Mouse (Mus musculus): ENCODE results near the gene Lyrm7.

DNA sequence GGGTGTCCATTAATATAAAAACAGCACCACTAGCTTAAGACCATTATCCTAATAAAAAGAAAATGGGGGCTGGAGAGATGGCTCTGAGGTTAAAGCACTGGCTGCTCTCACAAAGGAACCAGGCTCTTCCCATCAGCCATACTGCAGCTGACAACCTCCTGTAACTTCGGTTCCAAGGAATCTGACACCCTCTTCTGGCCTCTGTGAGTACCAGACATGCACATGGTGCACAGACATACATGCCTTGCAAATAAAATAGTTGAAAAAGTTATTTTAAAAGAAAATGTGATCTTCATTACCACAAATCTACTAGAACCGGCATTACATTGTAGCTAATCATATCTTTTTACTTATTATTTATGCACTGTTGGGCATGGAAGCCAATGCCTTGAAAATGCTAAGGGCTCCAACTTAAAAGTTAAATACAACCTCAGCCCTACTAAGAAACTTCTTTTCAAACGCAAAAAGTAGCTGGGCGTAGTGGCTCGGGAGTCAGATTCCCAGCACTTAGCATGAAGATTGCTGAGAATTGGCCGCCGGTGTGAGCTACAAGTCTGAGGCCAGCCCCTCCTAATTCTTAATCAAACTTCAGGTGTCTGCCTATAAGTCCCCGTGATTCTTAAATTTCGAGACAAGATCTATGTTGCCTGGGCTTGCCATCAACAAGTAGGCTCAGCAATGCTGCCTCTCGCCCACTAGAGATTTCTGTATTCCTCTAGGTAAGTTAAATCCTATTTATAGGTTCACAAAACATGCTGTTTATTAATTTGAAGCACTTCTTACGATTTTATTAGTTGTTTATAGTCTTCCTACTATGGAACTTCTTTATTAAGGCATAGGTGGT lies 1.2 kb downstream of the Lyrm7 start:
- TF ChIP-seq EP300 (IDR thresholded peaks at IDR 0.05; ENCODE audit: insufficient read depth, low read depth, low read length) (peak; percentile 58; the same call in 1 of the 2 replicates), CTCF (IDR thresholded peaks at IDR 0.05) (peak; percentile 73), POLR2A (IDR thresholded peaks at IDR 0.05; ENCODE audit: insufficient read depth, low read depth, low read length) (no peak)
